Mouse (Mus musculus) cerebellum, postnatal 10 days (tissue): ENCODE measurements around the gene Rhox4g.
"Not testable (repeated sequence)": the region's sequence is repeated elsewhere in the genome, so short reads cannot be mapped to it uniquely, and the experiment has no call there.

Source experiments
- DNase-seq, 2 experiments: peaks; one replicate each; pipeline ENCODE4 v3.0.0; 2021; ENCODE audit warnings: mixed read lengths in 2 of 2

Rhox4g gene

GRCm38 (mm10) chrX:37651227-37651626, at the start of gene Rhox4g:
TSS of gene Rhox4g (minus strand) at chrX:37651327.
- DNase-seq = not testable (repeated sequence)

- no peak for DNase-seq
Observed at GRCm38 (mm10) chrX:37692261-37692660, 41.1 kb upstream of the Rhox4g start.

DNA sequence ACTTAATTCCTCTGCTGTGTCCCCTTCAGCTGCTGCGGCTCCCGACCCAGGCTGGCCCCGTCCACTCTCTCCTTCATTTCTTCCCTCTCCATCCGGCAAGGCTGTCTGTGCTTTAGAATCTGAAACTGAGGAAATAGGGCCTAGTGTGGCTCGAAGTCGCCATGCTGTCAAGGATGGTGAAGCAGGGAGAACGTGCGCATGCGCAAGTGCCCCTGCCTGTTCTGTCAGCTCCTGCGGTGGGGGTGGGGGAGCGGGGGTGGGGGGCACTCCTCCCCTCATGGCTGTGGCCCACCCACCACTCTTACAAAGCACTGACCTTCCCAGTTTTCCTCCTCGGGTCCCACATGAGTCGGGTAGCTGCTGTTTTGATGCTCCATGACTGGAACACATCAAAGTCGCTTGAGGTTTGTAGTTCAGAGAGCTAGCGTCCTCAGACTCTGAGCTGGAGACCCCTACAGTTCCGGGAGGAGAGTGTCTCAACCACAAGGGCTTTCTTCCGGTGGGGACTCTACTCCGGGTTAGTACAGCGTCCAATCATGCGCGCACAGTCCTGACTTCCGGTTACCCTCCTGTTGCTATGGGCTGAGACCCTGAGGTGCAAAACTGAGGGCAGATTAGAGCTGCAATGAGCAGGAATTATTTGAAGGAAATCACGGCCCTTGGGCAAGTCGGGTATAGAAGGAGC, 32.0 kb upstream of the Rhox4g start:
- no peak for DNase-seq

- DNase-seq = not testable (repeated sequence)
Observed at GRCm38 (mm10) chrX:37673177-37673576, 22.1 kb upstream of the Rhox4g start, which contains the start of gene Rhox2h. TSS of gene Rhox2h (minus strand) at chrX:37673277.

DNA sequence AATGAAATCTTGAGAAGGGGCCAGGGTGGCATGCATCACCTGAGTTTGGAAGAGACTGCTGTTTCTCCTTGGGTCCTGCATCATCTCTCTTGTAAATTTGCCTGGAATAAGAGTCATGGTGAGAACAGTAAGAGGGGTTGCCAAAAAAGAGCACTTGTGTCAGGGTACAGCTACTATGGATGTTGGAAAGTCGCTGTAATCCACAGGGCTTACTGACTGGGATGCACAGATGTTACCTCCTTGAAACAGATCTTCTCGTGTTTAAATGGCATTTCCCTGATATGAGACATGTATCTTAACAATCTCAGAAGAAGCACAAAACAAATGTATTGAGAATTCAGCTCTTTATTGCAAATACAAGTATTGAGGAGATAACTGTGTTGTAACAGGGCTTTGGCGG, 17.5 kb upstream of the Rhox4g start, which contains the start of gene Rhox3h:
TSS of gene Rhox3h (minus strand) at position 101 of the 400 bp plus-strand sequence.
- not testable (repeated sequence) for DNase-seq

GRCm38 (mm10) chrX:37643370-37643769, 7.8 kb downstream of the Rhox4g start, which contains the start of gene Rhox2g:
TSS of gene Rhox2g (minus strand) at chrX:37643470.
- not testable (repeated sequence) for DNase-seq

GRCm38 (mm10) chrX:37628512-37628911, 22.6 kb downstream of the Rhox4g start, which contains the start of gene Rhox3g:
TSS of gene Rhox3g (minus strand) at chrX:37628612.
- DNase-seq = not testable (repeated sequence)

DNA sequence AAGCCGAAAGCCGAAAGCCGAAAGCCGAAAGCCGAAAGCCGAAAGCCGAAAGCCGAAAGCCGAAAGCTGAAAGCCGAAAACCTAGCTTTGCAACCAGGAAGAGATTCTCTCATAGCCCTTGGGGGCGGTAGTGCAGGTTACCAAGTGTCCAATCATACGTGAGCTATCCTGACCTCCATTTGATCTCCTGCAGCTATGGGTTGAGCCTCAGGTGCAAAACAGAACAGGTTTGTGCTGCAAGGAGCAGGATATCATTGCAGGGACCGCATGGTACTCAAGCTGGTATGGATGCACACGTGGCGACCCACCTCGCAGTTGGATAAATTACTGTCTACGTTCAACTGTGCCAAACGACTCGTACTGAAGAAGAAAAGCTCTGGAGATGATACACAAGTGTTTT, 43.5 kb downstream of the Rhox4g start, which contains the start of gene Rhox4f:
TSS of gene Rhox4f (minus strand) at position 101 of the 400 bp plus-strand sequence.
- DNase-seq = not testable (repeated sequence)
